Mouse (Mus musculus) embryonic facial prominence, embryonic 15.5 days (tissue): ENCODE measurements around the gene Casp7. TPM values are rescaled to one million over a fixed set of nuclear protein-coding genes. Genes with fewer than 3 reads are reported as not detected.
A peak's percentile ranks its signal among the peaks of the same experiment; 100 is the strongest.

Source experiments
- ATAC-seq: fragments of 200-750 bp; cut with Nextera tagmentation; 2 replicates; pipeline ENCODE4 v1.8.0; 2017; ENCODE audit warnings: low read depth, moderate TSS enrichment; ENCODE audit not compliant: insufficient number of reproducible peaks, low FRiP score, low TSS enrichment
- H3K27ac ChIP-seq: fragments of 300-500 bp; sonication (generic); replicated peaks from 2 replicates; pipeline ENCODE4 v1.5.1; 2015; ENCODE audit warnings: mild to moderate bottlenecking, inconsistent platforms
- H3K27me3 ChIP-seq: fragments of 300-500 bp; sonication (generic); 2 replicates; pipeline ENCODE4 v1.6.1; 2015; ENCODE audit warnings: inconsistent platforms
- H3K36me3 ChIP-seq: fragments of 300-500 bp; sonication (generic); 2 replicates; pipeline ENCODE4 v1.6.1; 2015; ENCODE audit warnings: mild to moderate bottlenecking, inconsistent platforms
- H3K4me1 ChIP-seq: fragments of 300-500 bp; sonication (generic); 2 replicates; pipeline ENCODE4 v1.6.1; 2015; ENCODE audit warnings: inconsistent platforms
- H3K4me2 ChIP-seq: fragments of 300-500 bp; sonication (generic); replicated peaks from 2 replicates; pipeline ENCODE4 v1.6.1; 2015; ENCODE audit warnings: mild to moderate bottlenecking, inconsistent platforms
- H3K4me3 ChIP-seq: fragments of 300-500 bp; sonication (generic); replicated peaks from 2 replicates; pipeline ENCODE4 v1.5.1; 2015; ENCODE audit warnings: mild to moderate bottlenecking, inconsistent platforms
- H3K9ac ChIP-seq: fragments of 300-500 bp; sonication (generic); 2 replicates; pipeline ENCODE4 v1.6.1; 2015; ENCODE audit warnings: inconsistent platforms
- H3K9me3 ChIP-seq: fragments of 300-500 bp; sonication (generic); replicated peaks from 2 replicates; pipeline ENCODE4 v1.6.1; 2016; ENCODE audit warnings: inconsistent platforms
- WGBS: fragments of 180-500 bp; shearing (Covaris S2); methylation state at CpG from one replicate; pipeline ENCODE4 v1.1.7; 2015; 5-methylcytosine and 5-hydroxymethylcytosine counted together
- polyA plus RNA-seq: library from polyadenylated mRNA; unstranded; fragments of >200 nt; fragmentation: Nextera tagmentation; extraction: Ambion mirVana; gene quantifications from 2 replicates; pipeline ENCODE4 v1.2.1, GENCODE M21; 2015

The Casp7 gene
- polyA plus RNA-seq, 1 experiment from 2014 or later = 25.0 TPM

DNA sequence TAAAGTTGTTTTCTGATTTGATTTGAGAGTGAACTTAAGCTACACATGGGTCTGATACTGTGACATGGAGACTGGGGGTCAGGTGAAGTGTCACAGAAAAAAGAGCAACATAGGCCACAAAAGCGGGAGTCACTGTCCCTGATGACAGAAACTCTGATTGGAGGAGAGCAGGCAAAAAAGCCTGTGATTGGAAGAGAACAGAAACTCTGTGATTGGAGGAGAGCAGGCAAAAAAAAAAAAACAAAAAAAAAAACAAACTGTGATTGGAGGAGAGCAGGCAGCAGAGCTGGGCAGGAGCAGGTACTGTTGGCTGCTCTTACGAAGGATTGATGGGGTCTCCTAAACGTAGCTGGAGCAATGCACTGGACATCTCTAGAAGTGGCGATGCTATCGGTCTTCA, 11.4 kb upstream of the Casp7 start:
- H3K36me3 ChIP-seq = no peaks in the 10 kb centered on the region
- H3K27me3 ChIP-seq = no peaks in the 10 kb centered on the region
- H3K4me3 ChIP-seq = no peak overlapping the region
- ATAC-seq = no peak
- no peak overlapping the region for H3K9ac ChIP-seq
- 85% methylated on average over 5 of the region's 5 CpGs for WGBS
- no peak overlapping the region for H3K27ac ChIP-seq
- no peak overlapping the region for H3K4me2 ChIP-seq
- H3K4me1 ChIP-seq = no peaks in the 10 kb centered on the region
- H3K9me3 ChIP-seq = no peaks in the 10 kb centered on the region

DNA sequence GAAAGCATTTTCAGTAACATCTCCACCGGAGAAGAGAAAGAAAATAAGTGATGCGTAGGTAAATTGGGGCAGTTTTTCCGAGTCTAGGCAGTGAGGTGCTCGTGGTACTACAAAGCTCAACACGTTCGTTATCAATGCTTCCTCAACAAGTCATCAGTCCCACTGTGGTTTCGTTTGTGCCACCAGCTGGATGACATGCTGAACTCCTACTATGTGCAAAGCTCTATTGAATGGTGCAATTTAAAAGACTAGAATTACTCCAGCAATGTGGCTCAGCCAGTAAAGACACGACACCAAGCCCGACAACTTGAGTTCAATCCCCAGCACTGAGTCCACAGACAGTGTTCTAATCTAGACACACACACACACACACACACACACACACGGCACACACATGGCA, 10.8 kb upstream of the Casp7 start:
- H3K27ac ChIP-seq = no peak overlapping the region

DNA sequence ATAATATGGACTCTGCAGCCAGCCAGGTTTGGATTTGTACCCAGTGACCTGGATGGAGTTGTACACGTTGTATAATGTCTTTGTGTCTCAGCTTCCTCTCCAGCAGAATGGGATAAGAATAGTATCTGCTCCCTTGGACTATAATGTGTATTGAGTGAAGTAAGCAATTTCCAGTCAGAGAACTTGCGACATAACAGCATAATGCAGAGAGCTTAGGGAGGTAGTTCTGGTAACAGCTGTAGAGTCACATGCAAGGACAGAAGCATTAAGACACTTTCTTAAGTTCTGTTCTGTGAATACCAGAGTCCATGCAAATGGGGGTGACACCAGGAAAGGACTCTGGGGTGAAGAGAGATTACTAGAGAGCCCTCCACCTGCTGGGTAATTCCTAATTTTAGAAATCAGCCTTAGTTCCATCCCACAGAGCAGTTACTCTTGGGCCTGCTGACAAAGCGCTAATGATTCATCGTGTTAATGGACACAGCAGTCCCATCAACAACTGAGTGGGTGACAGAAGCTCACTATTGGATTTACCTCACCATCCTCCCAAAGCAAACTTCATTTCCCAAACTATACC, 9.1 kb upstream of the Casp7 start:
- Histone ChIP-seq H3K9ac (no peak overlapping the region), H3K27me3 (no peaks in the 10 kb centered on the region), H3K9me3 (no peaks in the 10 kb centered on the region), H3K4me2 (no peak overlapping the region), H3K4me3 (no peak overlapping the region), H3K27ac (no peak overlapping the region), H3K4me1 (no peaks in the 10 kb centered on the region), H3K36me3 (no peaks in the 10 kb centered on the region)
- ATAC-seq = no peak
- 76% methylated on average over 4 of the region's 4 CpGs for WGBS

More for the DNA sequence above, 10.8 kb upstream of the Casp7 start:
- H3K9ac ChIP-seq = no peak overlapping the region
- H3K27me3 ChIP-seq = no peaks in the 10 kb centered on the region
- no peak overlapping the region for H3K4me3 ChIP-seq
- no peak for ATAC-seq
- H3K4me1 ChIP-seq = no peaks in the 10 kb centered on the region
- H3K4me2 ChIP-seq = no peak overlapping the region
- H3K9me3 ChIP-seq = no peaks in the 10 kb centered on the region
- no peaks in the 10 kb centered on the region for H3K36me3 ChIP-seq
- 90% methylated on average over 10 of the region's 10 CpGs for WGBS

DNA sequence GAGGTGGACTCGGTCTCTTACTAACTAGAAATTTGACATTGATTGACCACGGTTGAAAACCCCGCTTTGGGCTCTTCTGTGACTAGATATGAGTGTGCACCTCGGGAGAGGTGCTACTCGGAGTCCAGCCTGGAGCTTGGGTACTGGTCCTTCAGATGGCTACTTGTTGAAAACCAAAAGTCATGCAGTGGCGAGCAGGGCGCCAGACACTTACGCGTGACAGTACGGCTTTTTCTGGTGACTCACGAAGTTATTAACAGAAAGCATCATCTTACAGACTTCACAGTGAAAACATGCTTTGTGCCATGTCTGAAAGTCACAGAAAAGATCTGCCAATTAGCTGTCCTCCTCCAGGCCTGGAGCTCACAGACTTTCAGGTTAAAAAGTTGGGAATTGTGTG, 7.8 kb upstream of the Casp7 start:
- ATAC-seq = no peak
- 85% methylated on average over 11 of the region's 11 CpGs for WGBS
- H3K4me1 ChIP-seq = no peaks in the 10 kb centered on the region
- H3K36me3 ChIP-seq = no peaks in the 10 kb centered on the region
- no peaks in the 10 kb centered on the region for H3K27me3 ChIP-seq
- no peak overlapping the region for H3K9ac ChIP-seq
- H3K4me3 ChIP-seq = no peak overlapping the region
- H3K9me3 ChIP-seq = no peaks in the 10 kb centered on the region
- no peak overlapping the region for H3K4me2 ChIP-seq
- H3K27ac ChIP-seq = no peak overlapping the region

DNA sequence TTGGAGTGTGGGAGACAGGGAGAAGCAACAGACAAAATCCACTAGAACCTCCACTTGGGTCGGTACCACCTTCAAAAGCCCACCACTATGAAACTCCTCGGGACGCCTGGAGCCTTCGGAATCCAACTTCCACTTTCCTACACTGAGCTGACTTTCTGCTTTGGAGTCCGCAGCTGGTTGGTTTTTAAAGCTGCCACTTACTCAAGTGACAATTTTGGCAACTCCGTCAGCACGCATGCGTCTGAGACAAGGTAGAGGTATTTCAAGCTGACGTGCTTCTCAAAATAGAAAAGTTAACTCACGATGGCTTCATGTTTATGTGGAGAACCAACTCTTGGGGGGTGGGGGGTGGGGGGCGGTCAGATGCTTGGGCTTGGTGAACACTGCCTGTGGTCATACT, 7.0 kb upstream of the Casp7 start, which contains the start of gene Nrap:
Nrap (minus strand) TSS at position 159 of the 400 bp plus-strand sequence.
- Histone ChIP-seq H3K27me3 (peaks cover 3% of the 10 kb centered on the region), H3K4me3 (no peak within 1 kb of the TSS), H3K36me3 (no peaks in the 10 kb centered on the region), H3K4me1 (no peaks in the 10 kb centered on the region), H3K9me3 (no peaks in the 10 kb centered on the region), H3K27ac (no peak within 1 kb of the TSS), H3K4me2 (no peak within 1 kb of the TSS), H3K9ac (no peak within 1 kb of the TSS)
- no peak for ATAC-seq
- WGBS = 84% methylated on average over 11 of the region's 11 CpGs

DNA sequence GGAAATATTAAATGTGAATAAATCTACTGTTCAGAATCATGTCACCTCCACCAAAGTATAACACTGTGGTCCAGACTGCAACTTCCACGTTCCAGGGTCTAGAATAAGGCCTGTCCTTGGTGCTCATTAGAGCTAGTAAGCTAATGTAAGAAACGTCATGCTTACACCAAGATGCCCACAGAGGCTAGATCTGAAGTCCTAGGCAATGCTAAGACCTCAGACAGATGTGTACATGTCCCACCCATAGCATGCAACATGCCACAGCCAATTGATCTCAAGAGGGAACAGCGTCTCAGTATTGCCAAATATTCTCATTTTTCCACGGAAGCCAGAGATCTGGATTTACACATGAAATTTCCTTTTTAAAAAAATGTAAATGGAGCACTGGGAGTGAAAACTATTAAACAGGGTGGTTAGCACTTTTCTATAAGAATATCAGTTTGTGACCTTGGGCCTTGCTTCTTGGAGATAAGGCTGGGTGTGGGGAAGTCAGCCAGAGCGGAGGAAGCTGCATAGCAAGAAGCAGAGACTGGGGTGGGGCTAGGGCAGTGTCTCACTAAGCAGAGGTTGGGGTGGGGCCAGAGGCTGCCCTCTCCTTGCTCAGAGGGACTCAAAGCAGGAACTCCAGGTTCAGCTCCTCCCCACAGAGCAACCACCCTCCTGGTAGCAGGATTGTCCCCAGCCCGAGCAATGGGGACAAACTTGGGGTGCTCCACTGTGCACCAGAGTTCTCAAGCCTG, 5.5 kb upstream of the Casp7 start:
- no peak for ATAC-seq
- no peaks in the 10 kb centered on the region for H3K36me3 ChIP-seq
- H3K9me3 ChIP-seq = no peaks in the 10 kb centered on the region
- H3K4me1 ChIP-seq = peaks cover 4% of the 10 kb centered on the region
- H3K9ac ChIP-seq = no peak overlapping the region
- peaks cover 11% of the 10 kb centered on the region for H3K27me3 ChIP-seq
- no peak overlapping the region for H3K4me3 ChIP-seq
- 74% methylated on average over 6 of the region's 6 CpGs for WGBS
- H3K4me2 ChIP-seq = no peak overlapping the region
- no peak overlapping the region for H3K27ac ChIP-seq

DNA sequence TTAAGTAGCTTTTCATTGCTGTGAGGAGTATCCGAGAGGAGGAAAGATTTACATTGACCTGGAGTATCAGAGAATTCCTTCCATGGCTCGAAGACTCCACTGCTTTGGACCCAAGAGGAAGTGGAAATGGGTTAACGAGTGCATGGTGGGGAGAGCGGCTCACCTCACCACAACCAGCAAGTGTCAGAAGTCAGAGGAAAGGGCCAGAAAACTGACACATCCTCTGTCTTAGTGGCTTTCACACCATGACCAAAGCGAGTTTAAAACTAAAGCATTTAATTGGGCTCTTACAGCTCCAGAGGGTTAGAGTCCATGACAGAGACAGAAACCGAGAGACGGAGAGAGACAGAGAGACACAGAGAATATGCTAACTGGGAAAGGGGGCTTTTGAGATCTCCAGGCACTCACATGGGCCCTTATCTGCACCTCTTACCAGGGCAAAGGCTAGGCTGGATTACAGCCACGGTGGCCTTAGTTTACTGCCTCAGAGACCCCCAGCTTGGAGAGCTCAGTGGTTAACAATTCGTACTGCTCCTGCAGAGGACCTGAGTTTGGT, 3.5 kb upstream of the Casp7 start:
- WGBS = 82% methylated on average over 9 of the region's 9 CpGs
- Histone ChIP-seq H3K27ac (no peak overlapping the region), H3K4me2 (no peak overlapping the region), H3K27me3 (peaks cover 11% of the 10 kb centered on the region), H3K36me3 (no peaks in the 10 kb centered on the region), H3K9ac (no peak overlapping the region), H3K9me3 (no peaks in the 10 kb centered on the region), H3K4me3 (no peak overlapping the region), H3K4me1 (peaks cover 20% of the 10 kb centered on the region)
- no peak for ATAC-seq

DNA sequence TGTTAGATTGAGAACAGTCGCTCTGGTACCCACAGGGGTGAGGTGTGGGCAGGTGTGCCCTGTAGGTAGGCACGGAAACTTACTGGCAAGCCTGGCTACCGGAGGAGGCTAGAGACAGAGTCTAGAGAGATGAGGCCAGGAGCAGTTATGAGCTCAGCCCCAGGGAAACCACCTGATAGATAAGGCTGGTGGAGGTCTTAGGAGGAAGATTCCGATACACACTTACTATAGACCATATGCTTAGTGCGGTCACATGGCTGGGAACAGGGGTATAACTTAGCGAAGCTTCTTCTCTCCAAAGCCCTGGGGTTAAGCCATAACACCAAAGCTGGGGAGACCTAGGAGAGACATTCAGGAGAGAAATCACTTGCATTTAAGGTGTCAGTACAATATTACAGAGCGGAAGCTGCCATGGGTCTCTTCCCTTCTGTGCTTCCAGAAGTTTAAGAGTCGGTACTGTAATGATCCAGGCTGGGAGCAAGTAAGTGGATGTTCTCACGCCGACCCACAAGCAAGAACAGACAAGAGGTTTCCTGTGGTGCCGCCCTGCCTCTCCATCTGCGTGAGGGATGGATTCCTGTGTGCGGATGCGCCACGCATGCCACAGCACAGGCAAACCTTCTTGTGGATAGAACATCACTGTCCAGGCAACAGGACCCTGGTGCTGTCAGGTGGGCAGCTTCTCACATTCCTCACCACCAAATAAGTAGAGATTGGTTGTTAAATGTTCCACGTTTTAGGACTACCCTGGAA, 1.6 kb upstream of the Casp7 start:
- Histone ChIP-seq H3K9ac (no peak overlapping the region), H3K4me1 (peaks cover 20% of the 10 kb centered on the region), H3K27ac (no peak overlapping the region), H3K4me3 (no peak overlapping the region), H3K4me2 (no peak overlapping the region), H3K36me3 (no peaks in the 10 kb centered on the region), H3K9me3 (no peaks in the 10 kb centered on the region), H3K27me3 (peaks cover 11% of the 10 kb centered on the region)
- 87% methylated on average over 16 of the region's 16 CpGs for WGBS
- no peak for ATAC-seq

DNA sequence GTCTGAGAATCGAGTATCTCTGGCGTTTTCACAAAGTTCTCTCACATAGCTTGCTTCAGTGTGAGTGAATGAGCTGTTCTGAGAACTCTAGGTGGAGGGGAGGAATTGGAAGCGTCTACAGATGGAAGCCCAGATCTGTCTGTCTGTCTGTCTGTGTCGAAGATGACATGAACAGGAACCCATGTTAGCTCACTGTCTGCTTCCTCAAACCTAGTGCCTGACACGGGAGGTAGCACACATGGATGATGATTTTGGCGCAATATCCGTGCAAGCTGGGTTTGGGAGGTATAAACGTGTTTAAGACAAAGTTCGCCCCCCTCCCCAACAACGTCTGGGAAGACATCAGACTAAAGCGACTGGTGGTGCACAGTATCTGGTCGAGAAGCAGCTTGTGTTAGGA, 702 bp upstream of the Casp7 start:
- peaks cover 20% of the 10 kb centered on the region for H3K4me1 ChIP-seq
- H3K27me3 ChIP-seq = peaks cover 11% of the 10 kb centered on the region
- H3K4me3 ChIP-seq = peak overlapping the region; percentile 68
- no peaks in the 10 kb centered on the region for H3K36me3 ChIP-seq
- 38% methylated on average over 12 of the region's 12 CpGs for WGBS
- no peaks in the 10 kb centered on the region for H3K9me3 ChIP-seq
- ATAC-seq = no peak
- no peak overlapping the region for H3K9ac ChIP-seq
- H3K4me2 ChIP-seq = peak overlapping the region; percentile 93
- 0 out of 2 replicates have a peak overlapping the region, but pooled peaks have one; percentile 84 for H3K27ac ChIP-seq

DNA sequence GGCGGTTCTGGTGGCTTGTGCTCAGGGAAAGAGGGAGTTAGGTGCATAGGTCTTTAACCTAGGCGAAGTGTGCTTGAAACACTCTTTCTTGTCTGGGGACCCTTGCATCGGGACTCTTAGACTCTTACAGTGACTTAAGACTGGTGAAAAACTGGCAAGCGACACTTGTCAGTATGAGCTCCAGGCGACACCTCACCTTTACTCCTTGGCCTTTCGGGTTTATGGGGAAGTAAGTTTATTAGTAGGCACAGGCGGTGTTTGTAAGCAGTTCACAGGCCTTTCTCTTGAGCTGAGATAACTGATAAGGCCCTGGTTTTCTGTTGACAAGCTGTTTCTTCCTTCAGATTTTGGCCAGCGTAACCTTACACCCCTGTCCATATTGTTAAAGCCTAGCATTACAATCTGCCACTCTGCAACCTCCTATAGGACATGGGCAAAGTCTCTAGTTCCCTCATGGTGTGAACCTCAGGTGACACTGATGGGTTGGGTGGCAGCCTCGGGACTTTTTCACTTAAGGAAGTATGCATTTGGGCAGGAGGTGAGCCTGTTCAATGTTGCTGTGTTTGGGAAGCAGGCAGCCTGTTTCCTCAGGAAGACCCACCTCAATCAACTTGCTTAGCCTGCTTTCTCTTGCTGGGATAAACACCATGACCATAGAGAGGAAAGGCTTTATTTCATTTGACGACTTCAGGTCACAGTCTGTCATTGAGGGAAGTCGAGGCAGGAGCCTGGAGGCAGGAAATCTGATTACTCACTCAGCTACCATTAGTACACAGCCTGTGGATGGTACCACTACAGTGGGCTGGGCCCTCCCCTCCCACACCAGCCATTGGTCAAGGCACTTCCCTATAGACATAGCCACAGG, 966 bp downstream of the Casp7 start:
- WGBS = 49% methylated on average over 11 of the region's 11 CpGs

DNA sequence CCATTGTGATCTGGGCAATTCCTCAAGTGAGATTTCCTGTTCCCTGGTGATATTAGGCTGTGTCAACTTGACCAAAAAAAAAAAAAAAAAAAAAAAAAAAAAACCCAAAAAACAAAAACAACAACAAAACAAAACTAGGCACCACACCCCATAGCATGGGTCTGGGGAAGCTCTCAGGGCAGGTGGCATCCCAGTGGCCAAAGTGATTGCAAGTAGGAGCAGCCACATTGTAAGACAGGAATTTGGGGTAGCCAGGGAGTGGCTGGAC, 1.5 kb downstream of the Casp7 start:
- Histone ChIP-seq H3K4me2 (no peak overlapping the region), H3K27me3 (peaks cover 11% of the 10 kb centered on the region), H3K9ac (no peak overlapping the region), H3K4me1 (peaks cover 20% of the 10 kb centered on the region), H3K36me3 (no peaks in the 10 kb centered on the region), H3K27ac (no peak overlapping the region), H3K9me3 (no peaks in the 10 kb centered on the region), H3K4me3 (no peak overlapping the region)
- no peak for ATAC-seq

More for the DNA sequence above, 966 bp downstream of the Casp7 start:
- Histone ChIP-seq H3K9ac (peak overlapping the region; percentile 64), H3K4me2 (peak overlapping the region; percentile 93), H3K4me1 (peaks cover 20% of the 10 kb centered on the region), H3K9me3 (no peaks in the 10 kb centered on the region), H3K27me3 (peaks cover 11% of the 10 kb centered on the region), H3K27ac (peak overlapping the region; percentile 84), H3K36me3 (no peaks in the 10 kb centered on the region), H3K4me3 (peak overlapping the region; percentile 68)
- ATAC-seq = no peak
